In genomic region chr3:157154902-157155301, GRCm38 (mm10) we compare ENCODE assay signal across 14 mouse cellular contexts.
"Had no signal": no experiment of that assay in that cellular context is flagged by ENCODE, and none has a peak within 500 bp of the region (broad histone marks: within the 10 kb centered on the region; RNA-seq: fewer than 3 reads in every experiment).

No protein-coding gene starts in this region.

- H3K4me1 ChIP-seq: kidney, embryonic 15.5 days; limb, embryonic 13.5 days; midbrain, embryonic 12.5 days; stomach, embryonic 15.5 days had no signal

- H3K27ac ChIP-seq: kidney, embryonic 15.5 days; limb, embryonic 13.5 days; liver, embryonic 14.5 days; midbrain, embryonic 12.5 days; stomach, embryonic 15.5 days had no signal

- DNase-seq: kidney, adult 2 months; kidney, postnatal 14 days; left cerebral cortex, postnatal 4 days; lung, adult 2 months; lung, postnatal 36 days; right cerebral cortex, postnatal 14 days; thymus, adult 2 months; thymus, postnatal 25 days had no signal

- H3K36me3 ChIP-seq: kidney, embryonic 15.5 days; limb, embryonic 13.5 days; midbrain, embryonic 12.5 days; stomach, embryonic 15.5 days had no signal

- ATAC-seq: lung, postnatal 0 days had no signal

- H3K9ac ChIP-seq: kidney, embryonic 15.5 days; limb, embryonic 13.5 days; liver, embryonic 14.5 days; midbrain, embryonic 12.5 days; stomach, embryonic 15.5 days had no signal

- H3K9me3 ChIP-seq: kidney, embryonic 15.5 days; limb, embryonic 13.5 days; midbrain, embryonic 12.5 days; stomach, embryonic 15.5 days had no signal

- H3K4me3 ChIP-seq: kidney, embryonic 15.5 days; limb, embryonic 13.5 days; midbrain, embryonic 12.5 days; stomach, embryonic 15.5 days had no signal

- H3K27me3 ChIP-seq: kidney, embryonic 15.5 days; limb, embryonic 13.5 days; midbrain, embryonic 12.5 days; stomach, embryonic 15.5 days had no signal

- H3K4me2 ChIP-seq: kidney, embryonic 15.5 days; limb, embryonic 13.5 days; midbrain, embryonic 12.5 days; stomach, embryonic 15.5 days had no signal
